Mouse (Mus musculus): ENCODE results near the gene Hpn.

Hpn gene

GRCm38 (mm10) chr7:31077885-31078445, 37.1 kb downstream of the Hpn start:
- DNase-seq: no peak

GRCm38 (mm10) chr7:31077470-31077869, 37.6 kb downstream of the Hpn start:
- no peak for DNase-seq

GRCm38 (mm10) chr7:31076492-31076891, 38.6 kb downstream of the Hpn start, which contains the start of gene Fxyd3:
Fxyd3 (minus strand) TSS chr7:31076704.
- no peak for DNase-seq

GRCm38 (mm10) chr7:31074713-31075069, 40.4 kb downstream of the Hpn start:
- DNase-seq: no peak

DNA sequence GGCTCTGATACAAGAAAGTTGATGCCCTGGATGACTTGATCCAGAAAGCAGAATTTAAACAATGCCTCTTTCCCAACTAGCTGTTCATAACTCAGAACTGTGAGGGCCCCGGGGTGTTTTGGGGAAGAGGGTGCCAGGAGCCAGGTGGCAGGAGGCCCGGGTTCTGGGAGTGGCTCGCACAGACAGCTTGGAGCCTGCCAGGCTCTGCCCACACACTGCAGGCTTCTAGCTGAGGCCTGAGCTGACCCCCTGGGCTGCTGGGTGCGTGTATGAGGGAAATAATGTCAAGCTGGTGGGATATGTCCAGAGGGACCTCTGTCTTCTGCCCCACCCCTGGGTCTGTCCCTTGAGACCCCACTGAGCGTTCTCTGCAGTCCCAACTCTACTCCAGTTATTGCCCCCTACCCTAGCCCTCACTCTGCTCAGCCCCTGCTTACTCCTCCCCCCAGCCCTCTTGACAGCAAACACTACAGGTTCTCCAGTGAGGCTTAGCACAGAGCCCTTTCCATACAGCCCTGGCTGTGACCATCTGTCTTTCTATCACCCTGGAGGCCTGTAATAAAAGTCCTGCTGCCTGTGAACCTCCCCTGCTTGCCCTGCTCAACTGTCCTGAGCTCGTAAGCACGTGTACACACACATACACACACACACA, 40.9 kb downstream of the Hpn start:
- DNase-seq: no peak

GRCm38 (mm10) chr7:31073546-31073945, 41.5 kb downstream of the Hpn start:
- no peak for DNase-seq

DNA sequence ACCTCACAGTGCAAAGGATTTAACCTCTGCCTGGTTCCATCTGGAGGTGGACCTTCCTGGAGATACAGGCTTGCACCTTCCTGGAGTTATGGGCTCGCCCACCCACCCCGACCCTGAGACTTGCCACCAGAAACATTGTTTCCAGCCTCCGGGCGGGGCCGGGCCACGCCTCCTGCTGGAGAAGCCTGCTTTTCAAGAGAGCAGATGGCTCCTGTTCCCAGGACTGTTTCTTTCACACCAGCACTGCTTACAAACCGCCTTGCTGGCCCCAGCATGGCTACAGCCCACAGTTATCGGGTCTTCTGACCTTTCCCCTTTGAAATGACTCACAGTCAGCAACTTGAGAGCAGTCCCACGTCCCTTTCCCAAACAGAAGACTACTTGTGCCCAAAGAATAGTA, 42.8 kb downstream of the Hpn start:
- DNase-seq: no peak

DNA sequence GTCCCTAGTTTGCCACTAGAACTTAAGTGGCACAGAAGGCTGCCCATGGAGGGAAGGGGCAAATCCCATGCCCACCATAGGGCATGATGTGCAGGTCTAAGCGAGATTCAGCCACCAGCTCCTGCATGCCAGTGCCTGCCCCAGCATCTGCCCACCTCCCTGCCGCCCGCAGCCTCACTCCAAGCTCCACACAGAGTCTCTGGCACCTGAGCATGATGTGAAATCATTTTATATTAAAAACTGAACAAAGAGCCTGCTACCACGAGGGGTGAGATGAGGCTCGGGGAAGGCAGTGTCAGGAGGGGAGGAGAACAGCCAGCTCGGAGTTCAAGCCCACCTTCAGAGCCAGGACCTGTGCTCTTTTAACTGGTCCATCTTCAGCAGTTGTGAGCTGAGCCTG, 44.8 kb downstream of the Hpn start:
- no peak for DNase-seq

- DNase-seq: no peak
These were observed 45.6 kb downstream of the Hpn start for GRCm38 (mm10) chr7:31069491-31069890.

- DNase-seq: no peak
These were observed 47.3 kb downstream of the Hpn start for GRCm38 (mm10) chr7:31067836-31068235.

DNA sequence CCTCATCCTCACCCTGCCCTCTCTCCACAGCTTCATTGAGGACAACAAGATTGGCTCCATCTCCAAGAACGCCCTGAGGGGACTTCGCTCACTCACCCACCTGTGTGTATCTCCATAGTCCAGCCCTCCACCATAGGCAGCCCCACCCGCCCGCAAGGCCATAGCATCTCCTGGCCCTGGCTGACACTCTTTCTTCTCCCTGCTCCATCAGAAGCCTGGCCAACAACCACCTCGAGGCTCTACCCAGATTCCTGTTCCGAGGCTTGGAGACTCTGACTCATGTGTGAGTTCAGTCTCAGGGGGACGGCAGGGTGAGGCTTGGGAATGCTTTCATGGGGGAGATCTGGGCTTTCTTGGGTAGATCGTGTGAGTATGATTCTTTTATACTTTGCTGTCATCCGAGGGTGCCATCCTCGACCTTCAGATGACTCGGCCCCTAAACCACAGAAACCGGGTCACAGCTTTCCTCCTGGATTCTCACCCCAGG, 52.0 kb downstream of the Hpn start:
- DNase-seq: no peak

DNA sequence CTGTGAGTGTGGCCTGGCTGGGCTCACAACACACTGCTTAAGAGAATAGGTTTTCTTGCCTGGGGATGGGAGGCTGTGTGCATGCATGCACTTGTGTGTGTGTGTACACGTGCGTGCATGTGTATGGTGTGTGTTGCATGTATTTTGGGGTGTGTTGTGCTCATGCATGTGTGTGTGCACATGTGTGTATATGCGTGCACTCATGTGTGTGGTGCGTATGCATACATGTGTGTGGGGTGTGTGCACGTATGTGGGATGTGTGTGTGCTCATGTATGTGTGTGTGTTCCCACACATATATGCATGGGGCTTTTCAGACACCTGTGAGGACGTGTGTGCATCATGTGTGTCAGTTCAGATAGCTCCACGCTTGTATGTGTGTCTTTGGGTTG, 54.5 kb downstream of the Hpn start:
- DNase-seq: no peak

- no peak for DNase-seq
These were observed 55.0 kb downstream of the Hpn start for GRCm38 (mm10) chr7:31059919-31060620.

GRCm38 (mm10) chr7:31059108-31059507, 56.0 kb downstream of the Hpn start, which contains the start of gene Lgi4:
Lgi4 (plus strand) TSS chr7:31059342.
- peak; percentile 60 to 85 for DNase-seq

DNA sequence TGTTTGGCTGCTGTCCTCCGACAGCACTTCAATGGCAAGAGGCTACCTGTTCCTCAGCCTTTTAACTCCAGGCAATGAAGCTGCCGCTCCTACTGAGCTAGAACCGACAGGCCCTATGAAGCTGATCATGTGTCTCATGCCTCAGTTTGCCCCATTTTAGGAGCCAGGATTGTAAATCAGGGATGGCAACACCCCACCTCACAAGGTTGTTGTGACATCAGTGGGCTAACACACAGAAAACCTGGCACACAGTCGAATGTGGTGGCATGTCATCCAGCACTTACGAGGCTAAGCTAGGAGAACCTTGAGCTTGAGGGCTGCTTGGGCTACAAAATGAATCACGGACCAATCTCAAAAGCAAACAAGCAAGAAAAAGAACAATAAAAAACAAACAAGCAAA, 56.9 kb downstream of the Hpn start:
- DNase-seq: no peak

DNA sequence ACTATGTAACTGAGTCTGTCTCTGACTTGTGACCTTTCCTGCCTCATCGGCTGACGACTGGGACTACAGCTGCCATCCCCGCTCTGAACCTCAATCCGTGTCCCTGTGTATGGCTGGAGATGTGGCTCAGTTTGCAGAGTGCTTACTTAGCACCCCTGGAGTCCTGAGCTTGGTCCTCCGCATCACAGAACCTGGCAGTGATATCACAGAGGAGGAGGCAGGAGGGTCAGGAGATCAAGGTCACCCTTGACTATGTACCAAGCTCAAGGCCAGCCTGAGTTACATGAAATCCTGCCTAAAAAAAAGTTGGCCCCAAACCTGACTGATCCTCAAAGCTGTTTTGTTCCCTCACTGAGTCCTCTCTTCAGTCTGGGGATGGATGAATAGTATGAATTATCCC, 57.4 kb downstream of the Hpn start:
- no peak for DNase-seq

- no peak for DNase-seq
These were observed 58.0 kb downstream of the Hpn start, which contains the start of gene Fxyd1 for GRCm38 (mm10) chr7:31057071-31057470. Fxyd1 (minus strand) TSS chr7:31057199.

DNA sequence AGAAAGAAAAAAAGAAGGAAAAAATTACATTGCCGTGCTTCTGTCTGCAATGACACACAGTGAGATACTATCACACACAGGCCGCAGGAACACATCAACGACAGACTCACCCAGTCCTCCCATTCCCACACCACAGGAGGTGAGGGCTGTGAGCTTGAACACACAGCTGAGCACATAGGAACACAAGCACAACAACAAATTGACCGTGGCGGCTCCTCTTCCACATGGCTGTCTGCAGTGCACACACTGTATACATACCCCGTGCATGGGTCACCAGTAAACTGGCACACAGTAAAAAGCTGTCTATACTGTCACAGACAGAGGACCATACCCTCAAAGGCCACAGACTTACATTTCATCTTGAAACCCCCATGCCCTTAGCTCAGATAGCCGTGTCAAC, 58.6 kb downstream of the Hpn start:
- DNase-seq: no peak

DNA sequence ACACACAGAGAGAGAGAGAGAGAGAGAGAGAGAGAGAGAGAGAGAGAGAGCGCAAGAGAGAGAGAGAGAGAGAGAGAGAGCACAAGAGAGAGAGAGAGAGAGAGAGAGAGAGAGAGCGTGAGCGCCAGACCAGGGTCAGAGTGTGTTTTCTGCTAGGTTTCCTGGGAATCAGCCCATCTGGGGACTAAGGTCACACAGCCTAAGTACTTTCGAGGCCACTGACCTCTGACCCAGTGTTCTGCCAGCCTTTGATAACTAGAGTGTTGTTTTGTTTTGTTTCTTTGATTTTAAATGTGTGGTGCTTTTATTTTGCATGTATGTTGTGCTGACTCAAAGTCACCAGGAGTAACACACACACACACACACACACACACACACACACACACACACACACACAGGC, 59.2 kb downstream of the Hpn start:
- DNase-seq: no peak

DNA sequence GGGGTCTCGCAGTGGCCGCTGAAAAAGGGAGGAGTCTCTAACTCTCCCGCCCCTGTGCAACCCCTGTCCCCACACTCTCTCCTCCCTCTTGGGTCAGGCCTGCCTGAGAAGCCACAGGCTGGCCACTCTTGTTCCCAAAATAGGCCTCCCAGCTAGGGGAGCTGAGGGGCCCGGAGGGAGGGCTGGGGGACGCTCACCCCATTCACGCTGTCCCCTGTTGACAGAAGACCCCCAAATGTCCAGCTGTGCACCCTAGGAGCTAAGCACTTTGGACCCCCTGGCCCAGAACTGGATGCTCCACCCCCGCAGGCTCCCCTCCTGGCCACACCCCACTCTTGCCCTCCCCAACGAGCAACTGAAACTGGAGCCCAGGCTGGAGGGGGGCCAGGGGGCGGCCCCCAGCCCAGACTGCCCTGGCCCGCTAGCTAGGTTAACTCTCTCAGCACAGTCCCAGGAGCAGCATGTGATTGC, 59.7 kb downstream of the Hpn start:
- DNase-seq: no peak

- no peak for DNase-seq
These were observed 60.3 kb downstream of the Hpn start for GRCm38 (mm10) chr7:31054661-31055320.

GRCm38 (mm10) chr7:31053882-31054447, 61.1 kb downstream of the Hpn start:
- no peak for DNase-seq
